14 mouse cellular contexts compared by ENCODE assay signal in genomic region chr13:94365108-94365907, GRCm38 (mm10). TPM values are rescaled to one million over a fixed set of nuclear protein-coding genes. Genes with fewer than 3 reads are reported as not detected.
DNase-seq lines count a peak whose midpoint lies in the region; ATAC-seq and TF ChIP-seq lines count a peak whose summit lies in the region.
"Had no signal": no experiment of that assay in that cellular context is flagged by ENCODE, and none has a peak within 500 bp of the region (broad histone marks: within the 10 kb centered on the region; RNA-seq: fewer than 3 reads in every experiment).

No protein-coding gene starts in this region.

- no peaks in the 10 kb centered on the region for H3K27me3 ChIP-seq in kidney, postnatal 0 days (ENCODE audit: insufficient read depth, low read length)
- no peaks in the 10 kb centered on the region for H3K27me3 ChIP-seq in stomach, embryonic 14.5 days (ENCODE audit: control insufficient read depth, insufficient read depth, low read length)
- H3K27me3 ChIP-seq: embryonic facial prominence, embryonic 12.5 days; liver, embryonic 15.5 days had no signal

- no peak overlapping the region for H3K9ac ChIP-seq in kidney, postnatal 0 days (ENCODE audit: low read depth, low read length)
- peak overlapping the region; percentile 47; the same call in 1 of the 2 replicates for H3K9ac ChIP-seq in ES-E14 (ENCODE audit: insufficient read depth, low read depth, low read length, poor library complexity, severe bottlenecking)
- H3K9ac ChIP-seq in stomach, embryonic 14.5 days (replicated peaks; ENCODE audit: low read depth, low read length): no peak overlapping the region
- H3K9ac ChIP-seq: embryonic facial prominence, embryonic 12.5 days; liver, embryonic 15.5 days had no signal

- H3K9me3 ChIP-seq in kidney, postnatal 0 days (replicated peaks; ENCODE audit: low read length): no peaks in the 10 kb centered on the region
- no peaks in the 10 kb centered on the region for H3K9me3 ChIP-seq in ES-E14 (ENCODE audit: control insufficient read depth, insufficient read depth, low read depth, low read length)
- no peaks in the 10 kb centered on the region for H3K9me3 ChIP-seq in stomach, embryonic 14.5 days (ENCODE audit: control insufficient read depth, low read depth, low read length)
- H3K9me3 ChIP-seq: embryonic facial prominence, embryonic 12.5 days; liver, embryonic 15.5 days had no signal

- no peak overlapping the region for H3K4me2 ChIP-seq in kidney, postnatal 0 days (ENCODE audit: low read length)
- no peak overlapping the region for H3K4me2 ChIP-seq in stomach, embryonic 14.5 days (replicated peaks; ENCODE audit: low read depth, low read length)
- H3K4me2 ChIP-seq: embryonic facial prominence, embryonic 12.5 days; liver, embryonic 15.5 days had no signal

- 0 out of 2 replicates have a peak overlapping the region, but pooled peaks have one; percentile 21 for H3K27ac ChIP-seq in kidney, postnatal 0 days
- peak overlapping the region; percentile 37; the same call in 1 of the 2 replicates for H3K27ac ChIP-seq in ES-E14 (ENCODE audit: insufficient read depth, low read depth, low read length, poor library complexity, severe bottlenecking)
- H3K27ac ChIP-seq in stomach, embryonic 14.5 days (ENCODE audit: low read length): no peak overlapping the region
- H3K27ac ChIP-seq: embryonic facial prominence, embryonic 12.5 days; liver, embryonic 15.5 days had no signal

- TF ChIP-seq CTCF in kidney, postnatal 0 days (IDR thresholded peaks at IDR 0.05; ENCODE audit: low read depth): no peak

- 0 out of 2 replicates have a peak, but pooled peaks cover 14% of the 10 kb centered on the region for H3K4me1 ChIP-seq in kidney, postnatal 0 days (replicated peaks; ENCODE audit: insufficient read depth, low read length)
- peaks cover 4 to 14% of the 10 kb centered on the region in 2 experiments for H3K4me1 ChIP-seq in ES-E14 (ENCODE audit: control insufficient read depth in 2 of 2, insufficient read depth in 2 of 2, low read length in 2 of 2, poor library complexity in 1 of 2)
- H3K4me1 ChIP-seq in stomach, embryonic 14.5 days (ENCODE audit: control insufficient read depth, insufficient read depth, low read length): peaks cover 4% of the 10 kb centered on the region; the same call in 1 of the 2 replicates
- H3K4me1 ChIP-seq: embryonic facial prominence, embryonic 12.5 days had no signal

- no peaks in the 10 kb centered on the region for H3K36me3 ChIP-seq in kidney, postnatal 0 days (ENCODE audit: insufficient read depth, low read length)
- peaks cover 3% of the 10 kb centered on the region; the same call in 1 of the 2 replicates for H3K36me3 ChIP-seq in ES-E14 (ENCODE audit: control insufficient read depth, insufficient read depth, low read length, poor library complexity, severe bottlenecking)
- peaks cover 3% of the 10 kb centered on the region; the same call in 1 of the 2 replicates for H3K36me3 ChIP-seq in stomach, embryonic 14.5 days (ENCODE audit: control insufficient read depth, insufficient read depth, low read length)

- in situ Hi-C loops in ES-E14 (cut with MboI; ENCODE audit: low sequenced_read_pairs in 2 of 2, unreplicated experiment in 2 of 2): no loop called here

- peak; percentile 50 for DNase-seq in kidney, postnatal 0 days (ENCODE audit: low spot score)
- DNase-seq in kidney, postnatal 25 days: no peak
- DNase-seq in ES-E14 (ENCODE audit: low read depth, low spot score): peak; percentile 54
- DNase-seq in c-Kit-positive CD71-positive TER-119-negative erythroid progenitor cells, embryonic 14.5 days (ENCODE audit: low read depth): peak; percentile 27
- no peak for DNase-seq in T-cell, adult 2 months (ENCODE audit: low spot score)
- DNase-seq in cerebellum, postnatal 10 days: no peak
- DNase-seq: adrenal gland, postnatal 25 days; cerebellum, postnatal 36 days; heart, postnatal 36 days; kidney, adult 9 months had no signal

- H3K4me3 ChIP-seq in kidney, postnatal 0 days (replicated peaks; ENCODE audit: low read depth, low read length): no peak overlapping the region
- peak overlapping the region in 1 of 2 experiments; percentile 11; a peak in 1 of 4 replicates for H3K4me3 ChIP-seq in ES-E14 (ENCODE audit: insufficient read depth in 1 of 2, low read depth in 1 of 2, low read length in 2 of 2, poor library complexity in 1 of 2, severe bottlenecking in 1 of 2)
- H3K4me3 ChIP-seq in stomach, embryonic 14.5 days (ENCODE audit: low read depth, low read length): no peak overlapping the region
- H3K4me3 ChIP-seq: embryonic facial prominence, embryonic 12.5 days; liver, embryonic 15.5 days had no signal

- 46% methylated on average over 13 of the region's 13 CpGs for WGBS in kidney, postnatal 0 days
- WGBS in stomach, embryonic 14.5 days: 70% methylated on average over 13 of the region's 13 CpGs

- ATAC-seq in kidney, postnatal 0 days (replicated peaks; ENCODE audit: low FRiP score, low read depth): no peak
- ATAC-seq in stomach, embryonic 14.5 days (ENCODE audit: insufficient number of reproducible peaks, insufficient read depth, low FRiP score, low read depth): peak; percentile 33; the same call in 1 of the 2 replicates
- ATAC-seq: CD4-positive, CD25-positive, alpha-beta regulatory T cell, adult 4 months had no signal

TF ChIP-seq in ES-E14, 5 proteins besides CTCF, POLR2A, EP300 and RAD21:
- TF ChIP-seq ZC3H11A (IDR thresholded peaks at IDR 0.05; ENCODE audit: borderline replicate concordance, low read depth, low read length) (no peak), HCFC1 (IDR thresholded peaks at IDR 0.05; ENCODE audit: borderline replicate concordance, insufficient read depth, low read length) (no peak), ZNF384 (IDR thresholded peaks at IDR 0.05; ENCODE audit: low read depth, low read length) (no peak), MAFK (IDR thresholded peaks at IDR 0.05; ENCODE audit: insufficient read depth, low read depth, low read length) (peak; percentile 47; the same call in 1 of the 2 replicates), CHD2 (IDR thresholded peaks at IDR 0.05; ENCODE audit: low read depth, low read length) (no peak)

RNA-seq across cellular contexts. Expression of gene Ap3b1, which starts 6.5 kb away (rescaled TPM):
- 32.9 and 38.8 TPM in 2 replicates for polyA plus RNA-seq in kidney, postnatal 0 days (2015; fragmentation: Nextera tagmentation; extraction: Ambion mirVana)
- 32.9 and 33.2 TPM in 2 replicates for total RNA-seq in ES-E14 (2012; rRNA removed)
- 48.5 and 50.0 TPM in 2 replicates for polyA plus RNA-seq in stomach, embryonic 14.5 days (2014; fragmentation: Nextera tagmentation; extraction: Ambion mirVana)

Comparison
In these comparisons a context has a peak if more than half of its experiments do, and no peak if none do; other contexts are left out.
1. DNase-seq: peak in kidney, postnatal 0 days (single experiment), ES-E14 (single experiment) and c-Kit-positive CD71-positive TER-119-negative erythroid progenitor cells, embryonic 14.5 days (single experiment); none in kidney, postnatal 25 days (0 of 2), T-cell, adult 2 months (single experiment) and cerebellum, postnatal 10 days (0 of 2).